Mouse (Mus musculus): ENCODE data around the gene Ly6g6c.

Ly6g6c gene

GRCm38 (mm10) chr17:35085208-35085865 lies 20.1 kb downstream of the Ly6g6c start, which contains the start of gene Ly6g6f:
Gene Ly6g6f (minus strand): TSS chr17:35085610.
- no peak for DNase-seq

GRCm38 (mm10) chr17:35088151-35088550 lies 23.0 kb downstream of the Ly6g6c start:
- no peak for DNase-seq

DNA sequence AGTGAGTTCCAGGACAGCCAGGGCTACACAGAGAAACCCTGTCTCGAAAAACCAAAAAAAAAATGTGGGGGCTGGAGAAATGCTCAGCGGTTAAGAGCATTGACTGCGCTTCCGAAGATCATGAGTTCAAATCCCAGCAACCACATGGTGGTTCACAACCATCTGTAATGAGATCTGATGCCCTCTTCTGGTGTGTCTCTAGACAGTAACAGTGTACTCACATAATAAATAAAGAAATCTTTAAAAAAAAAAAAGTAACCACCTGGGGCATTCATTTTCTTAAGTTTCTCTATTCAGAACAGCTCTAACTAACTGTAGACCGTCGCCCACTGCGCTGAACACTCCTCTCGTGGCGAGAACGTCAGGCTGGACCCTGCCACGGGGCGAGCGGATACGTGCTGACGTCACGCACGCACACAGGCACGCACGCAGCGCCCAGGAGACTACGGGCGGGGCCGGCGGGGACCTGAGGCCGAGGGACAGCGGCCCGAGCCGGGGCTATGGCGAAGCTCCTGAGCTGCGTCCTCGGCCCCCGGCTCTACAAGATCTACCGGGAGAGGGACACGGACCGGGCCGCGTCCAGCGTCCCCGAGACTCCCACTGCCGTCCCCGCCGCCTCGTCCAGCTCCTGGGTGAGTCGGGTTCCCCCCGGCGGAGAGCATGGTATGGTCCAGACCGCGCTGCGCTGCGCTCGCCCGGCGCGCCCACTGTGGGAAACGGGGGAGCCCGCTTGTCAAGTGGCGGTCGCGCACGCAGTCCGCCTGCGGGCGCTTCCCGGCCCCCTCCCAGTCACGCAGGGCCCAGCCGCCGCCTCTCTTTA lies 23.8 kb downstream of the Ly6g6c start, which contains the start of gene Abhd16a:
Abhd16a (plus strand) TSS at position 439 of the 820 bp plus-strand sequence.
- peak; percentile 97 for DNase-seq

- peak; percentile 33 for DNase-seq
Observed at GRCm38 (mm10) chr17:35090166-35090932, 25.2 kb downstream of the Ly6g6c start.

- peak; percentile 57 for DNase-seq
Observed at GRCm38 (mm10) chr17:35092403-35093198, 27.4 kb downstream of the Ly6g6c start.

- DNase-seq, result no peak
Observed at GRCm38 (mm10) chr17:35094475-35095365, 29.5 kb downstream of the Ly6g6c start.

DNA sequence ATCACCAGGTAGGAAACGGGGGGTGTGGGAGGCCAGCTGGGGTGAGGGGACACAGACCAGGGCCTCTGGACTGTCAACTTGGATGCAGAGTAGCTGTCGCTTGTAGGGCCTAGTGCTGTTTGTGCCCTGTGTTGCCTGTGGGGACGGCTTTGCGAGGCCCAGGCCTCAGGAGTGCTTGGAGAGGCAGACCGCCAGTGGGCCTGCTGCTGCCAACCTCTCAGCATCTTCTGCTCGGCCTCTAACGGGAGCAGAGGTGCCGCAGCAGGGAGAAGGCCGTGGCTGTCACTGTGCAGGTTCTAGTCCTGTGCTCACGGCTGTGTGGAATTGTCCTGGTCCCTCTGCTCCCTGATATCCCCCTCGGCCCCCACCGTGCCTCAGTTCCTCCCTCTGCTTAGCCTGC lies 31.4 kb downstream of the Ly6g6c start:
- no peak for DNase-seq

- DNase-seq, result peak; percentile 48
Observed at GRCm38 (mm10) chr17:35097164-35097655, 32.0 kb downstream of the Ly6g6c start.

- no peak for DNase-seq
Observed at GRCm38 (mm10) chr17:35100196-35100765, 35.1 kb downstream of the Ly6g6c start.

GRCm38 (mm10) chr17:35101161-35101560 lies 36.0 kb downstream of the Ly6g6c start:
- no peak for DNase-seq

- DNase-seq, result no peak
Observed at GRCm38 (mm10) chr17:35102299-35102698, 37.1 kb downstream of the Ly6g6c start.

DNA sequence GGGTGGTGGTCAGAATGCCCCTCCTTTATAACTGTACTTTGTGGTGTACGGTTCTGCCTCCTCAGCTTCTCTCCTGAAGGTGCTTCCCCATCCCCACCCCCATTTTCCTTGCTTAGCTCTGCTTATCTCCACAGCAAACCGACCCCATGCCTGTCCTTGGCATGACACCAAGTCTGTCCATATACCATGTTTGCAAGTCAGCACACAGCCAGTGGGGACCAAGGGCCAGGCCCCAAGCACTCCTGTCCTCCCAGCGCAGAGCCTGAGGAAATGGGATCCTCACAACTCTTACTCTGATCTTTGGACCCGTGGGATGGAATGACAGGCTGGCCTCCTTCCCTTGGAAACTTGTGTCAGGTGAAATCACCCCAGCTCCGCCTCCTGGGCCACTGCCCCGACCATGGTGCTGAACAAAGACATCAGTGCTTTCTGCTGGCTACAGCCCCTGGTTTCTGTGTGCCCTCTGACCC lies 38.1 kb downstream of the Ly6g6c start:
- DNase-seq, result no peak

DNA sequence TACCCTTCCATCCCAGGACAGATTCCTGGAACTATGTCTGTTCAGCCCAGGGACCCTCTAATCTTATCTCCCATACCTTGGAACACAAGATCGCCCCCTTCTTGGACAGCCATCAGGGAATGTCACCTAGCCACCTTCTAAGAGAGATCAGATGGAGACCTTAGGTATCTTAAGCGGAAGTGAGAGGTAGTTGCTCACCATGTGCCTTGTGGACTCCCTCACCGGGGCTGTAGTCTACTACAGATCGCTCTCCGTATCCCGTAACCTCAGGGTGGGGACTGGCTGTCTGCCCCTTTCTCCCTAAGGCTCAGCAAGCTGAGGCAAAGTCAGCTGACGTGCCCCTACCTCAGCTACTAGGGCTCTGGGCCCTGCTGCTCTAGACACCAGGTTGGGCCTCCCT lies 38.9 kb downstream of the Ly6g6c start:
- DNase-seq, result no peak

GRCm38 (mm10) chr17:35104754-35105153 lies 39.6 kb downstream of the Ly6g6c start:
- DNase-seq, result no peak

- DNase-seq, result peak; percentile 61
Observed at GRCm38 (mm10) chr17:35105740-35106389, 40.7 kb downstream of the Ly6g6c start.

- no peak for DNase-seq
Observed at GRCm38 (mm10) chr17:35106522-35106921, 41.3 kb downstream of the Ly6g6c start.

GRCm38 (mm10) chr17:35108097-35108496 lies 42.9 kb downstream of the Ly6g6c start, which contains the start of gene Ly6g5c:
Gene Ly6g5c (plus strand): TSS chr17:35108279.
- no peak for DNase-seq

DNA sequence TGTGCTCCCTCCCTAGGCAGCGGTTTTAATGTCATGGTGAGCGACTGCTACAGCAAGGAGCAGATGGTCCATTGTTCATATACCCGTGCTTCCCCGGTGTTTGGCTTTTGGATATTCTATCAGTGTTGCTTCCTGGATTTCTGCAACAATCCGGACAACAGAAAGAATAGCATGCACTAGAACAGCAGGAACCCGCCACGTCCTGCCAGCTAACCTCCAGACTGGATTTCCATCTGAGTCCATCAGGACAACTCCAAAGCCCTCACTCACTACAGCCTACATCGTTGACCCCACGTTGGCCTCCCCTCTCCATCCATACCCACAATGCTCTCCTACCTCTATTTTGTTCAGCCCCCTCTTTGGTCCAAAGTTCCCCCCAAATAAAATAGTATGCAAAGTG lies 46.6 kb downstream of the Ly6g6c start:
- DNase-seq, result no peak

DNA sequence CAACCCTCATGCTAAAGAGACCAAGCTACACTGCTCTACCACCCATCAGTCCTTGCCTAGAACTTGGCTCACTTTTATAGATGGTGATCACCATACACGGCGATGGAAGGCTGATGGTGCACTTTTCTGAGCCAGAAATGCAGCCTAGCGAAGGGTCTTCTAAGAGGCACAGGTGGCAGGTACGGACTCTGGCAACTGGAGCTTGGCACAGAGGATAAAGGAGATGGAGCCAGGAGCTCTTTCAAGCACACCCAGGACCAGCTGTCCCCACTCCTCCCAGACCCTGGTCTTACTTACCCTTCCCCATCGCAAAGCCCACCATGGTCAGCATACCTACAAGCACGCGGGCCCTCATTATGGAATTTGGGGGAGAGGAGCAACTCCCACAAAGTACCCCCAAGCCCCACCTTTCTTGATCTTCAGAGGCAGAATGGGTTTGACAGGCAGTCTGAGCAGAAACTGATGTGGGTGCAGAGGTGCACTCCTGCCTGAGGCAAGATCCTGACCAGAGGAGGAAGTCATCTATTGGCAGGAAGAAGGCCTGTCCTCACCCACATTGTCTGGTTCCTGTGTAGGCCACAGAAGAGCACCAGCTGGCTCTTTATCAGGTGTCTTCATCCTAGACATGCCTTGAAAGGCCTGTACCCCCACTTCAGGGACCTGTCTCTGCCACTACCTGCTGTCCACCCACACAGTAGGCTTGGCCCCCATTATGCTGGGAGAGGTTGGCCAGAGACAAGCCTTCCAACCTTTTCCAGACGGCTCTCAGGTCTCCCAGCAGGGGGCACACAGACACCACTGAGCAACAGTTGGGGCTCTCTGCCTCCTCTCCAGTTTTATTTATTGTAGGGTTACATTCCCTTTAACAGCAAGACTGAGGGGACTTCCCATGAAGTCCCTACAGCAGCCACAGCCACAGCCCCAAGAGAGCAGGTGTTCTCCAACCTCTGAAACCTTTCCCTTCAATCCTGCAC lies 50.1 kb downstream of the Ly6g6c start, which contains the start of gene Ly6g5b:
Ly6g5b (minus strand) TSS at position 383 of the 974 bp plus-strand sequence.
- peak; percentile 43 for DNase-seq
